Mouse (Mus musculus) heart, embryonic 14.5 days (tissue): ENCODE results near the gene Klk1b4. TPM values are rescaled to one million over a fixed set of nuclear protein-coding genes. Genes with fewer than 3 reads are reported as not detected.
"Not testable (repeated sequence)": the region's sequence is repeated elsewhere in the genome, so short reads cannot be mapped to it uniquely, and the experiment has no call there.

Experiments used
- ATAC-seq: fragments of 200-750 bp; cut with Nextera tagmentation; 2 replicates; pipeline ENCODE4 v1.8.0; 2017; ENCODE audit warnings: low read depth, moderate TSS enrichment; ENCODE audit not compliant: insufficient number of reproducible peaks, insufficient read depth, low FRiP score
- H3K27ac ChIP-seq, 2 experiments: fragments of 200-500 bp in 1 of 2; fragments of 300-500 bp in 1 of 2; sonication (generic) in 1 of 2; replicated peaks in 1 of 2; 2 replicates each; pipeline ENCODE4 v1.5.1; 2012 to 2014; ENCODE audit warnings: low read depth in 2 of 2, low read length in 2 of 2, control low read depth in 1 of 2, mild to moderate bottlenecking in 1 of 2, mixed read lengths in 1 of 2; ENCODE audit not compliant: control insufficient read depth in 1 of 2, insufficient read depth in 1 of 2
- H3K27me3 ChIP-seq: fragments of 300-500 bp; sonication (generic); 2 replicates; pipeline ENCODE4 v1.6.1; 2014; ENCODE audit warnings: mild to moderate bottlenecking, low read length, control low read depth; ENCODE audit not compliant: control insufficient read depth, insufficient read depth
- H3K36me3 ChIP-seq: fragments of 300-500 bp; sonication (generic); 2 replicates; pipeline ENCODE4 v1.6.1; 2014; ENCODE audit warnings: mild to moderate bottlenecking, control low read depth, low read length, mixed read lengths; ENCODE audit not compliant: control insufficient read depth, insufficient read depth
- H3K4me1 ChIP-seq, 2 experiments: fragments of 200-500 bp in 1 of 2; fragments of 300-500 bp in 1 of 2; sonication (generic) in 1 of 2; 2 replicates each; pipeline ENCODE4 v1.6.1; 2012 to 2014; ENCODE audit warnings: low read length in 2 of 2, control low read depth in 1 of 2, mixed read lengths in 1 of 2; ENCODE audit not compliant: control insufficient read depth in 2 of 2, insufficient read depth in 2 of 2
- H3K4me2 ChIP-seq: fragments of 300-500 bp; sonication (generic); 2 replicates; pipeline ENCODE4 v1.6.1; 2014; ENCODE audit warnings: mild to moderate bottlenecking, low read length
- H3K4me3 ChIP-seq, 2 experiments: fragments of 200-500 bp in 1 of 2; fragments of 300-500 bp in 1 of 2; sonication (generic) in 1 of 2; 2 replicates each; pipeline ENCODE4 v1.5.1; 2012 to 2014; ENCODE audit warnings: low read length in 2 of 2, mild to moderate bottlenecking in 2 of 2, control low read depth in 1 of 2, low read depth in 1 of 2, moderate library complexity in 1 of 2; ENCODE audit not compliant: control insufficient read depth in 1 of 2, insufficient read depth in 1 of 2
- H3K9ac ChIP-seq: fragments of 300-500 bp; sonication (generic); 2 replicates; pipeline ENCODE4 v1.6.1; 2014; ENCODE audit warnings: mild to moderate bottlenecking, low read length
- H3K9me3 ChIP-seq: fragments of 300-500 bp; sonication (generic); 2 replicates; pipeline ENCODE4 v1.6.1; 2016; ENCODE audit warnings: low read length, control low read depth; ENCODE audit not compliant: control insufficient read depth
- WGBS: fragments of 180-500 bp; shearing (Covaris S2); extraction: QIAGEN DNeasy Blood & Tissue Kit; methylation state at CpG from one replicate; pipeline ENCODE4 v1.1.7; 2014; 5-methylcytosine and 5-hydroxymethylcytosine counted together
- polyA plus RNA-seq: library from polyadenylated mRNA; unstranded; fragments of >200 nt; fragmentation: Nextera tagmentation; extraction: Ambion mirVana; gene quantifications from 2 replicates; pipeline ENCODE4 v1.2.1, GENCODE M21; 2014

Gene Klk1b4
- polyA plus RNA-seq, 1 experiment from 2014 or later: not detected

GRCm38 (mm10) chr7:44246055-44246983, 39.1 kb downstream of the Klk1b4 start, which contains the start of the genes 1700028J19Rik and 2410002F23Rik:
Gene 1700028J19Rik, minus strand, starts transcription at chr7:44246695.
Gene 2410002F23Rik, plus strand, starts transcription at chr7:44246722.
- WGBS: under 1% methylated on average over 62 of the region's 62 CpGs
- H3K4me3 ChIP-seq: peak within 1 kb of the TSS; percentile 84 to 97

DNA sequence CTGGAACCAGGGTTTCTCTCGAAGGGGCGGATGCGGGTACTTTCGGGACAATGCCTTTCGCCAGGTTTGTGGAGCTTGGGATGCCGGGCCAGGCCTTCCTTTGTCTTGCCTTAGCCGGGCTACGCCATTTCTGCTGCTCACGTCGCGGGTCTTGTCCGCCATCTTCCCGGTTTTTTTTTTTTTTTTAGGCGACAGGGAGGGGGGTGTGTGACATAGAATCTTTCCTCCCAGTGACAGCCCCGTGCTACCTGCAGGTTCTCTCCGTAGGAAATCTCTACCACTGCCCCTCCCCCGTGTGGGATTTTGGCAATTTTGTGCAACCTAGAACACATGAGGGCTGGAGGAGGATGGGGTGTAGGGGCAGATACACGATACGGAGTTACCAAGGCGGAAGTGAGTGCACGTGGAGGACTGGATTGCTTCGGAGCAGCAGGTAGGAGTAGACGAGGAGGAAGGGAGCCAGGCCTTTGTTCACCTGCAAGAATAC, 39.8 kb downstream of the Klk1b4 start:
- Histone ChIP-seq H3K4me3 (peak overlapping the region; percentile 84 to 97), H3K4me1 (peaks cover 3 to 16% of the 10 kb centered on the region in 2 experiments; a peak in 3 of 4 replicates), H3K9ac (peak overlapping the region; percentile 97), H3K27ac (peak overlapping the region; percentile 86 to 88), H3K27me3 (no peaks in the 10 kb centered on the region), H3K4me2 (peak overlapping the region; percentile 92), H3K36me3 (peaks cover 39% of the 10 kb centered on the region), H3K9me3 (no peaks in the 10 kb centered on the region)
- WGBS: under 1% methylated on average over 23 of the region's 23 CpGs
- ATAC-seq: no peak

More at GRCm38 (mm10) chr7:44246055-44246983, 39.1 kb downstream of the Klk1b4 start, which contains the start of the genes 1700028J19Rik and 2410002F23Rik:
- Histone ChIP-seq H3K27ac (peak within 1 kb of the TSS; percentile 86 to 88), H3K9me3 (no peaks in the 10 kb centered on the region), H3K36me3 (peaks cover 34% of the 10 kb centered on the region), H3K27me3 (no peaks in the 10 kb centered on the region), H3K4me2 (peak within 1 kb of the TSS; percentile 92), H3K9ac (peak within 1 kb of the TSS; percentile 97), H3K4me1 (peaks cover 3 to 16% of the 10 kb centered on the region in 2 experiments; a peak in 3 of 4 replicates)
- peak; percentile 86 for ATAC-seq

DNA sequence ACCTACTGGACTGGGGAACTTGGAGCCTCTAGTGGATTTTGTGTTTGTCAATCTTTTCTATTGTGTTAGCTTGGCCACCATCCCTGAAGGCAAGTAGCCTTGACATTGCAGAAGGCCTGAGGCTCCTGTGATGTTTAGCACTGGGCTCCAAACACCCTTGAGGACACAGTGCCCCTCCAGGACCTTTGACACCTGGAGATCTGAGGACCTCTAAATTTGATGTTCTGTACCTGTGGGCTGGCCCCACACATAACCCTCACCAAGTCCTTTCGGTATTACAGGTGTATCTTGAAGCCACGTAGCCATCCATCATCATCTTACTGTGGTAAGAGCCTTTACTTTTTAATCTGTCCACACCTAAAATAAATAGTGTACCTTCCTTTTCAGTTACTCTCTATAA, 40.7 kb downstream of the Klk1b4 start:
- H3K9ac ChIP-seq: peak overlapping the region; percentile 97
- no peak for ATAC-seq
- H3K4me1 ChIP-seq: peaks cover 3 to 16% of the 10 kb centered on the region in 2 experiments; a peak in 3 of 4 replicates
- H3K4me2 ChIP-seq: peak overlapping the region; percentile 92
- WGBS: 96% methylated on average over 2 of the region's 2 CpGs
- H3K27me3 ChIP-seq: no peaks in the 10 kb centered on the region
- H3K9me3 ChIP-seq: no peaks in the 10 kb centered on the region
- H3K4me3 ChIP-seq: peak overlapping the region in 1 of 2 experiments; percentile 97; a peak in 2 of 4 replicates
- H3K36me3 ChIP-seq: peaks cover 48% of the 10 kb centered on the region
- no peak overlapping the region for H3K27ac ChIP-seq

DNA sequence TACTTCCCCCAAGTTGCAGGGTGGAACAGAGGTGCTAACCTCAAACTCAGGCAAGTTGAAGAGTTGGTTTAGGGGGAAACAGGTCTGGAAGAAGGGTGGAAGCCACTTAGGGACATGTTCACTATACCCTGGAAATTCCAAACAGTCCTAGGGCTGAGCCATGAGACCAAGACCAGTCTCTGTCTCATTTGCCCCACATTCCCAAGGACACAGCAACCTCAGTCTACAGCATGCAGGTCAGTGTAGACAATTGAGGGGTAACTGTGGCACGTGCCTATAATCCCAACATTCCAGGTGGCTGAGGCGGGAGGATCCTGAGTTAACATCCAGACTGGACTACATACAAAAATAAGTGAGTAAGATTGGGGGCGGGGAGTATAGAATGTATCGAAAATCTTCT, 42.0 kb downstream of the Klk1b4 start:
- ATAC-seq: no peak
- Histone ChIP-seq H3K9me3 (no peaks in the 10 kb centered on the region), H3K4me2 (no peak overlapping the region), H3K27me3 (no peaks in the 10 kb centered on the region), H3K9ac (no peak overlapping the region), H3K4me3 (no peak overlapping the region), H3K27ac (no peak overlapping the region), H3K36me3 (peaks cover 60% of the 10 kb centered on the region), H3K4me1 (peaks cover 3 to 16% of the 10 kb centered on the region in 2 experiments; a peak in 3 of 4 replicates)
- 94% methylated on average over 4 of the region's 4 CpGs for WGBS

- H3K27ac ChIP-seq, H3K9ac ChIP-seq, H3K27me3 ChIP-seq, H3K4me3 ChIP-seq, ATAC-seq, H3K4me2 ChIP-seq, H3K9me3 ChIP-seq: not testable (repeated sequence)
- WGBS: 89% methylated on average over 17 of the region's 17 CpGs
- Histone ChIP-seq H3K4me1 (peaks cover 5 to 18% of the 10 kb centered on the region in 2 experiments; a peak in 3 of 4 replicates), H3K36me3 (peaks cover 60% of the 10 kb centered on the region)
Observed at GRCm38 (mm10) chr7:44250732-44251275, 43.6 kb downstream of the Klk1b4 start.

DNA sequence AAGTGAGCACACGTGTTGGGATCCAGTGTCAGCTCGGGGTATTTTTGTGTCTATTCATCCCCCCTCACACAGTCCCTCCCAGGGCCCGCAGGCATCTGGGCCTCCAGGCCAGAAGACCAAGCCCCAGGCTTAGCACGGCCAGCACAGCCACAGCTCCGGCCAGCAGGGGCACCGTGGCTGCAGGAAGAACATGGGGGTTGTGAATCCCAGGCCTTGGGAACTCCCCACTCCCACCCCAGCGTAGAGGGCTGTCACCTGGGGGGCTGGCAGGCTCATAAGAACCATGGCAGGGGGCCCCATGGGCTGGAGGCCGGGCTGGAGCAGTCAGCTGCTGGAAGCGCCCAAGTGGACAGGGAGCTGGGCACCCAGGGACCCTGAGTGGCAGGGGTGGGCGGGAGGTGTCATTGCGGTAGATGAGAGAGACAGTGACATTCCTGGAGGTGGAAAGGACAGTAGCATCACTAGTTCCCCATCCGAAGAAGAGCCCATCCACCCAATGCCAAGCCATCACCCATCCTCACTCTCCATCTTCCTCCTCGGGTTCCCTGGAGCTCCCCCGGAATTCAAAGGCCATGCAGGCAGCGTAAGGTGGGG, 45.9 kb downstream of the Klk1b4 start:
- Histone ChIP-seq H3K4me3 (no peak overlapping the region), H3K9ac (no peak overlapping the region), H3K36me3 (peaks cover 56% of the 10 kb centered on the region), H3K27ac (no peak overlapping the region), H3K9me3 (no peaks in the 10 kb centered on the region), H3K4me1 (peaks cover 5 to 10% of the 10 kb centered on the region in 2 experiments; a peak in 3 of 4 replicates), H3K4me2 (no peak overlapping the region), H3K27me3 (no peaks in the 10 kb centered on the region)
- no peak for ATAC-seq
- 60% methylated on average over 15 of the region's 15 CpGs for WGBS

DNA sequence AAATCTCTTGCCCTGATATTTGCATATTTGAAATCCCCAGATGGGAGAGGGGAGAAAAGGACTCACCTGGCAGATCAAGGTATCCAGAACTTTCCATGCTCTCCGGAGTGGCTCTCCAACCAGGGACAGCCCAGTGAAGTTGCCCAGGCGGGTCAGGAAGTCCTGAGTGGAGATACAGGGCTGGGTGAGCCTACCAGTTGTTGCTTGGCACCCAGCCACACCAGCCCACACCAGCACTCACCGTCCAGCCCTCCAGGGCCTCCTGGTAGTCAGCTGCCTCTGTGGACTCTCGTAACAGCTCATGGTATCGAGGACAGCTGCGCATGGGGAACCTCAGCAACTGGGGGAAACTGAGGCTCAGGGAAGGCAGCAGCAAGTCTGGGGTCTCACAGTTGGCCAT, 47.7 kb downstream of the Klk1b4 start:
- no peak for ATAC-seq
- H3K36me3 ChIP-seq: peaks cover 38% of the 10 kb centered on the region
- no peak overlapping the region for H3K27ac ChIP-seq
- no peak overlapping the region for H3K4me3 ChIP-seq
- H3K9me3 ChIP-seq: no peaks in the 10 kb centered on the region
- no peaks in the 10 kb centered on the region for H3K27me3 ChIP-seq
- H3K4me1 ChIP-seq: peaks cover 5 to 7% of the 10 kb centered on the region in 2 experiments; a peak in 3 of 4 replicates
- no peak overlapping the region for H3K9ac ChIP-seq
- 52% methylated on average over 6 of the region's 6 CpGs for WGBS
- no peak overlapping the region for H3K4me2 ChIP-seq
